Mouse (Mus musculus) ES-E14 (cell line): Measurements from ENCODE around the gene Alg12. TPM values are rescaled to one million over a fixed set of nuclear protein-coding genes. Genes with fewer than 3 reads are reported as not detected.
A peak's percentile ranks its signal among the peaks of the same experiment; 100 is the strongest.

Source experiments
- DNase-seq: peaks from one replicate; pipeline ENCODE4 v3.0.0-alpha.2; 2013; ENCODE audit warnings: low read depth, low spot score
- H3K27ac ChIP-seq: 2 replicates; pipeline ENCODE4 v1.5.1; 2012; ENCODE audit warnings: low read depth, mild to moderate bottlenecking, low read length, moderate library complexity, mixed read lengths; ENCODE audit not compliant: poor library complexity, insufficient read depth, severe bottlenecking
- H3K36me3 ChIP-seq: 2 replicates; pipeline ENCODE4 v1.6.1; 2012; ENCODE audit warnings: mild to moderate bottlenecking, low read length, moderate library complexity, mixed read lengths; ENCODE audit not compliant: control insufficient read depth, poor library complexity, insufficient read depth, severe bottlenecking
- H3K4me1 ChIP-seq, 2 experiments: fragments of 150-350 bp in 1 of 2; sonication (generic) in 1 of 2; 2 replicates each; pipeline ENCODE4 v1.6.1; 2012; ENCODE audit warnings: low read length in 2 of 2, mild to moderate bottlenecking in 1 of 2, mixed read lengths in 1 of 2; ENCODE audit not compliant: control insufficient read depth in 2 of 2, insufficient read depth in 2 of 2, poor library complexity in 1 of 2
- H3K4me3 ChIP-seq, 2 experiments: fragments of 150-350 bp in 1 of 2; sonication (generic) in 1 of 2; 2 replicates each; pipeline ENCODE4 v1.5.1; 2012; ENCODE audit warnings: low read length in 2 of 2, low read depth in 1 of 2, mild to moderate bottlenecking in 1 of 2, mixed read lengths in 1 of 2; ENCODE audit not compliant: insufficient read depth in 1 of 2, poor library complexity in 1 of 2, severe bottlenecking in 1 of 2
- H3K9ac ChIP-seq: 2 replicates; pipeline ENCODE4 v1.6.1; 2012; ENCODE audit warnings: low read depth, mild to moderate bottlenecking, low read length, mixed read lengths; ENCODE audit not compliant: poor library complexity, insufficient read depth, severe bottlenecking
- H3K9me3 ChIP-seq: fragments of 150-350 bp; sonication (generic); 2 replicates; pipeline ENCODE4 v1.6.1; 2012; ENCODE audit warnings: low read depth, mild to moderate bottlenecking, low read length; ENCODE audit not compliant: control insufficient read depth, insufficient read depth
- CHD2 ChIP-seq: IDR thresholded peaks from 2 replicates; pipeline ENCODE4 v1.6.1; 2014; ENCODE audit warnings: mild to moderate bottlenecking, low read depth, low read length, inconsistent platforms
- HCFC1 ChIP-seq: IDR thresholded peaks from 2 replicates; pipeline ENCODE4 v1.6.1; 2012; ENCODE audit warnings: low read length, inconsistent platforms, borderline replicate concordance; ENCODE audit not compliant: insufficient read depth
- MAFK ChIP-seq: IDR thresholded peaks from 2 replicates; pipeline ENCODE4 v1.6.1; 2014; ENCODE audit warnings: mild to moderate bottlenecking, low read depth, low read length, inconsistent platforms; ENCODE audit not compliant: insufficient read depth
- ZC3H11A ChIP-seq: IDR thresholded peaks from 2 replicates; pipeline ENCODE4 v1.6.1; 2012; ENCODE audit warnings: low read depth, mild to moderate bottlenecking, inconsistent platforms, low read length, borderline replicate concordance
- ZNF384 ChIP-seq: IDR thresholded peaks from 2 replicates; pipeline ENCODE4 v1.6.1; 2012; ENCODE audit warnings: low read depth, low read length, inconsistent platforms
- in situ Hi-C, 2 experiments: fragments of 600-800 bp; cut with MboI; formaldehyde crosslinking; loops; one replicate each; pipeline ENCODE4 v1.15.1; 2025; ENCODE audit warnings: low sequenced_read_pairs in 2 of 2, inconsistent platforms in 1 of 2; ENCODE audit not compliant: unreplicated experiment in 2 of 2
- total RNA-seq: library from RNA; depleted of rRNA; stranded (reverse); fragments of 300-350 nt; gene quantifications from 2 replicates; pipeline ENCODE4 v1.2.3, GENCODE M21; 2012; rRNA removed

Alg12 gene
- 17.0 and 17.8 TPM in 2 replicates for total RNA-seq

GRCm38 (mm10) chr15:88819026-88819905, at the start of gene Alg12, which contains the start of gene Creld2:
Gene Alg12 (minus strand): TSS chr15:88819318.
Gene Creld2 (plus strand): TSS chr15:88819646.
- TF ChIP-seq MAFK, result no peak
- TF ChIP-seq CHD2, result peak; percentile 99
- no peak for TF ChIP-seq ZNF384
- TF ChIP-seq HCFC1, result peak; percentile 94
- no peak for TF ChIP-seq ZC3H11A
- H3K9ac ChIP-seq, result peak within 1 kb of the TSS; percentile 90

GRCm38 (mm10) chr15:88868024-88868742, 49.1 kb upstream of the Alg12 start:
- peaks cover 0 to 14% of the 10 kb centered on the region in 2 experiments; a peak in 3 of 4 replicates for H3K4me1 ChIP-seq
- no peak for TF ChIP-seq HCFC1
- TF ChIP-seq CHD2, result no peak
- TF ChIP-seq MAFK, result no peak
- no peak for TF ChIP-seq ZC3H11A
- TF ChIP-seq ZNF384, result no peak
- H3K4me3 ChIP-seq, result no peak overlapping the region

More at GRCm38 (mm10) chr15:88819026-88819905, at the start of gene Alg12, which contains the start of gene Creld2:
- no peak within 1 kb of the TSS for H3K27ac ChIP-seq
- H3K4me1 ChIP-seq, result no peaks in the 10 kb centered on the region; a peak in 1 of 4 replicates
- peaks cover 28% of the 10 kb centered on the region for H3K36me3 ChIP-seq
- H3K4me3 ChIP-seq, result peak within 1 kb of the TSS; percentile 87 to 93
- peak; percentile 99 for DNase-seq
- no peaks in the 10 kb centered on the region for H3K9me3 ChIP-seq
- in situ Hi-C loops, result no loop called here

GRCm38 (mm10) chr15:88867368-88868023, 48.4 kb upstream of the Alg12 start:
- Histone ChIP-seq H3K4me1 (peaks cover 0 to 14% of the 10 kb centered on the region in 2 experiments; a peak in 3 of 4 replicates), H3K9ac (peak overlapping the region; percentile 9; the same call in 1 of the 2 replicates)
- TF ChIP-seq ZNF384 (no peak), MAFK (no peak), HCFC1 (no peak)

More at GRCm38 (mm10) chr15:88868024-88868742, 49.1 kb upstream of the Alg12 start:
- Histone ChIP-seq H3K27ac (peak overlapping the region; percentile 97), H3K9me3 (no peaks in the 10 kb centered on the region), H3K36me3 (peaks cover 30% of the 10 kb centered on the region), H3K9ac (no peak overlapping the region; the same call in 1 of the 2 replicates)
- peak; percentile 67 for DNase-seq
- in situ Hi-C loops, result no loop called here

GRCm38 (mm10) chr15:88866934-88867356, 47.8 kb upstream of the Alg12 start:
- peak overlapping the region; percentile 30 to 92; a peak in 3 of 4 replicates for H3K4me3 ChIP-seq
- DNase-seq, result no peak
- no peaks in the 10 kb centered on the region for H3K9me3 ChIP-seq
- H3K27ac ChIP-seq, result peak overlapping the region; percentile 97
- H3K4me1 ChIP-seq, result peaks cover 0 to 14% of the 10 kb centered on the region in 2 experiments; a peak in 3 of 4 replicates
- peaks cover 35% of the 10 kb centered on the region for H3K36me3 ChIP-seq
- H3K9ac ChIP-seq, result peak overlapping the region; percentile 9; the same call in 1 of the 2 replicates
- in situ Hi-C loops, result no loop called here
- no peak for TF ChIP-seq HCFC1
- no peak for TF ChIP-seq MAFK
- TF ChIP-seq ZNF384, result no peak
- TF ChIP-seq CHD2, result no peak
- no peak for TF ChIP-seq ZC3H11A

More at GRCm38 (mm10) chr15:88867368-88868023, 48.4 kb upstream of the Alg12 start:
- peak; percentile 80 for DNase-seq
- peak overlapping the region; percentile 97 for H3K27ac ChIP-seq
- no peaks in the 10 kb centered on the region for H3K9me3 ChIP-seq
- in situ Hi-C loops, result no loop called here
- peaks cover 35% of the 10 kb centered on the region for H3K36me3 ChIP-seq
- peak overlapping the region in 1 of 2 experiments; percentile 92; a peak in 1 of 4 replicates for H3K4me3 ChIP-seq
